Mouse (Mus musculus): ENCODE measurements around the gene Enah. TPM values are rescaled to one million over a fixed set of nuclear protein-coding genes. Genes with fewer than 3 reads are reported as not detected.
A peak's percentile ranks its signal among the peaks of the same experiment; 100 is the strongest.

Gene Enah
- total RNA-seq, 4 experiments from 2014 or later: 62.1 to 126 (median 78.8) TPM

GRCm38 (mm10) chr1:182027426-182027979 lies 7.7 kb upstream of the Enah start:
- no peak for DNase-seq

GRCm38 (mm10) chr1:182026821-182027220 lies 7.0 kb upstream of the Enah start:
- DNase-seq: no peak

- DNase-seq: no peak
Measured at GRCm38 (mm10) chr1:182026120-182026519, 6.3 kb upstream of the Enah start.

GRCm38 (mm10) chr1:182021691-182022299 lies 2.0 kb upstream of the Enah start:
- DNase-seq: no peak

- DNase-seq: no peak
Measured at GRCm38 (mm10) chr1:182020831-182021460, 1.2 kb upstream of the Enah start.

GRCm38 (mm10) chr1:182019266-182019925 lies 394 bp downstream of the Enah start:
- no peak for DNase-seq

- peak; percentile 18 for DNase-seq
Measured at GRCm38 (mm10) chr1:182018397-182019265, 1.2 kb downstream of the Enah start.

GRCm38 (mm10) chr1:182005831-182006230 lies 14.0 kb downstream of the Enah start:
- no peak for DNase-seq

- no peak for DNase-seq
Measured at GRCm38 (mm10) chr1:181998673-181999072, 21.1 kb downstream of the Enah start.

- DNase-seq: no peak
Measured at GRCm38 (mm10) chr1:181997791-181998190, 22.0 kb downstream of the Enah start.

- no peak for DNase-seq
Measured at GRCm38 (mm10) chr1:181993597-181993996, 26.2 kb downstream of the Enah start.

- DNase-seq: no peak
Measured at GRCm38 (mm10) chr1:181988367-181988766, 31.4 kb downstream of the Enah start.

GRCm38 (mm10) chr1:181987226-181987625 lies 32.6 kb downstream of the Enah start:
- DNase-seq: no peak

- no peak for DNase-seq
Measured at GRCm38 (mm10) chr1:181985880-181986279, 33.9 kb downstream of the Enah start.

- DNase-seq: no peak
Measured at GRCm38 (mm10) chr1:181984811-181985210, 35.0 kb downstream of the Enah start.

GRCm38 (mm10) chr1:181980017-181980719 lies 39.6 kb downstream of the Enah start:
- DNase-seq: no peak

GRCm38 (mm10) chr1:181975510-181975909 lies 44.3 kb downstream of the Enah start:
- no peak for DNase-seq

- no peak for DNase-seq
Measured at GRCm38 (mm10) chr1:181974897-181975296, 44.9 kb downstream of the Enah start.

GRCm38 (mm10) chr1:181965277-181965676 lies 54.5 kb downstream of the Enah start:
- DNase-seq: no peak

- no peak for DNase-seq
Measured at GRCm38 (mm10) chr1:181963827-181964226, 56.0 kb downstream of the Enah start.

GRCm38 (mm10) chr1:181963351-181963750 lies 56.4 kb downstream of the Enah start:
- no peak for DNase-seq

- no peak for DNase-seq
Measured at GRCm38 (mm10) chr1:181960383-181960782, 59.4 kb downstream of the Enah start.
